Mouse (Mus musculus): Measurements from ENCODE around the gene Dnajc15.

Dnajc15 gene

GRCm38 (mm10) chr14:77796506-77796905, 78.4 kb downstream of the Dnajc15 start:
- DNase-seq (ENCODE audit: low spot score) = no peak

- no peak for DNase-seq (ENCODE audit: low spot score)
Measured at GRCm38 (mm10) chr14:77795240-77795639, 79.7 kb downstream of the Dnajc15 start.

- no peak for DNase-seq (ENCODE audit: low spot score)
Measured at GRCm38 (mm10) chr14:77794285-77794949, 80.5 kb downstream of the Dnajc15 start.

- DNase-seq (ENCODE audit: low spot score) = no peak
Measured at GRCm38 (mm10) chr14:77792998-77793397, 81.9 kb downstream of the Dnajc15 start.

GRCm38 (mm10) chr14:77783217-77783616, 91.7 kb downstream of the Dnajc15 start:
- DNase-seq (ENCODE audit: low spot score) = no peak

- no peak for DNase-seq (ENCODE audit: low spot score)
Measured at GRCm38 (mm10) chr14:77777365-77777764, 97.6 kb downstream of the Dnajc15 start.

- no peak for DNase-seq (ENCODE audit: low spot score)
Measured at GRCm38 (mm10) chr14:77776005-77776531, 98.9 kb downstream of the Dnajc15 start.

GRCm38 (mm10) chr14:77773331-77773730, 101.6 kb downstream of the Dnajc15 start:
- no peak for DNase-seq (ENCODE audit: low spot score)

GRCm38 (mm10) chr14:77771626-77772025, 103.3 kb downstream of the Dnajc15 start:
- DNase-seq (ENCODE audit: low spot score) = no peak
